Mouse (Mus musculus) left cerebral cortex, adult 9 months (tissue): ENCODE data around the gene Ackr3.

Experiments
- DNase-seq, 2 experiments: peaks; one replicate each; pipeline ENCODE4 v3.0.0; 2022; ENCODE audit warnings: low spot score in 2 of 2

The Ackr3 gene

GRCm38 (mm10) chr1:90204821-90205220 lies 1.0 kb downstream of the Ackr3 start:
- no peak for DNase-seq

GRCm38 (mm10) chr1:90205223-90205622 lies 1.4 kb downstream of the Ackr3 start:
- peak in 1 of 2 experiments; percentile 50 for DNase-seq

- no peak for DNase-seq
Observed at GRCm38 (mm10) chr1:90206684-90207083, 2.9 kb downstream of the Ackr3 start.

- no peak for DNase-seq
Observed at GRCm38 (mm10) chr1:90207279-90207678, 3.5 kb downstream of the Ackr3 start.

- no peak for DNase-seq
Observed at GRCm38 (mm10) chr1:90207739-90208502, 4.1 kb downstream of the Ackr3 start.

GRCm38 (mm10) chr1:90208503-90208860 lies 4.7 kb downstream of the Ackr3 start:
- DNase-seq = no peak

- no peak for DNase-seq
Observed at GRCm38 (mm10) chr1:90209069-90209468, 5.3 kb downstream of the Ackr3 start.

GRCm38 (mm10) chr1:90209741-90210140 lies 6.0 kb downstream of the Ackr3 start:
- DNase-seq = no peak

- no peak for DNase-seq
Observed at GRCm38 (mm10) chr1:90210346-90210745, 6.6 kb downstream of the Ackr3 start.

- no peak for DNase-seq
Observed at GRCm38 (mm10) chr1:90210761-90211160, 7.0 kb downstream of the Ackr3 start.

GRCm38 (mm10) chr1:90212376-90212775 lies 8.6 kb downstream of the Ackr3 start:
- no peak for DNase-seq

- DNase-seq = no peak
Observed at GRCm38 (mm10) chr1:90212901-90213300, 9.1 kb downstream of the Ackr3 start.

GRCm38 (mm10) chr1:90214021-90214420 lies 10.2 kb downstream of the Ackr3 start:
- DNase-seq = no peak

- no peak for DNase-seq
Observed at GRCm38 (mm10) chr1:90214926-90215325, 11.1 kb downstream of the Ackr3 start.

GRCm38 (mm10) chr1:90215881-90216280 lies 12.1 kb downstream of the Ackr3 start:
- DNase-seq = no peak

GRCm38 (mm10) chr1:90216395-90216794 lies 12.6 kb downstream of the Ackr3 start:
- no peak for DNase-seq

- no peak for DNase-seq
Observed at GRCm38 (mm10) chr1:90220280-90220679, 16.5 kb downstream of the Ackr3 start.

GRCm38 (mm10) chr1:90220844-90221243 lies 17.1 kb downstream of the Ackr3 start:
- no peak for DNase-seq

GRCm38 (mm10) chr1:90221811-90222361 lies 18.1 kb downstream of the Ackr3 start:
- DNase-seq = peak; percentile 44 to 86

- no peak for DNase-seq
Observed at GRCm38 (mm10) chr1:90222427-90222901, 18.7 kb downstream of the Ackr3 start.

GRCm38 (mm10) chr1:90223006-90223405 lies 19.2 kb downstream of the Ackr3 start:
- no peak for DNase-seq

- no peak for DNase-seq
Observed at GRCm38 (mm10) chr1:90225603-90226254, 21.9 kb downstream of the Ackr3 start.
